Mouse (Mus musculus): ENCODE data around the gene Slc22a30.
"Not testable (repeated sequence)": the region's sequence is repeated elsewhere in the genome, so short reads cannot be mapped to it uniquely, and the experiment has no call there.

Slc22a30 gene

DNA sequence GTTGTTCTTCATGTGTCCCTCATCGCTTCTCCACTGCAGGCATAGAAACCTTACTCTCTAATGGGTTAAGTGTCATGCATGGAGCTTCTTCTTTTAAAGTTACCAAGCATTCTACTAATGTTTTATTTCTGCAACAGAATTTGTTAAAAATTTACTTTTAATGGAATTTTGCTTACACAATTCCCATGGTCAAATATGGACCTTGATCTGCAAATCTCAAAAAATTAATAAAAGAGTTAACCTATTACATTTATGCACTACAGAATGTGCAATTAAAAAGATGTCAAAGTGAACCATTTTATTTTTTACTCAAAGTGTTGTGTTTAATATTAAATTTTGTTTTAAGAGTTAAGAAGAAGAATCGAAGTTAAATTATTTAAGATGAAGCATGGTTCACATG lies at the start of gene Slc22a30:
Slc22a30 (minus strand) TSS at position 101 of the 400 bp plus-strand sequence.
- DNase-seq, result not testable (repeated sequence)

- DNase-seq, result no peak
Observed at GRCm38 (mm10) chr19:8448321-8448720, 43.4 kb upstream of the Slc22a30 start.

DNA sequence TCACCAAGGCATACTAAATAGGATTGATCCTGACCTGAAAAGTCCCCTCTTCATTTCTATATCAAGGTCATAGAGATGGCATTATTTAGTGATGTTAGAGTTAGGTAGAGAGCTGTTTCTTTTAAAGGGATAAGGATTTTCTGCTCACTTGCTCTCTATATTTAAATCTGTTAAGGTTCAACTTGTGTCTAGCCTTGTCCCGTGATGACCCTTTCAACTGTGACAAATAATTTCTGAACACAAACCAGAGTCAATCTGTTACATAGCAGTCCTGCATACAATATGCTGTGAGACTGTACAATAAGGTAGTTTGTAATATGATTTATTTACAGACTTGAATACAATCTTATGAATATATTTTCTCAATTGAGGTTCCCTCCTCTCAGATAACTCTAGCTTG lies 42.6 kb upstream of the Slc22a30 start:
- DNase-seq, result no peak

DNA sequence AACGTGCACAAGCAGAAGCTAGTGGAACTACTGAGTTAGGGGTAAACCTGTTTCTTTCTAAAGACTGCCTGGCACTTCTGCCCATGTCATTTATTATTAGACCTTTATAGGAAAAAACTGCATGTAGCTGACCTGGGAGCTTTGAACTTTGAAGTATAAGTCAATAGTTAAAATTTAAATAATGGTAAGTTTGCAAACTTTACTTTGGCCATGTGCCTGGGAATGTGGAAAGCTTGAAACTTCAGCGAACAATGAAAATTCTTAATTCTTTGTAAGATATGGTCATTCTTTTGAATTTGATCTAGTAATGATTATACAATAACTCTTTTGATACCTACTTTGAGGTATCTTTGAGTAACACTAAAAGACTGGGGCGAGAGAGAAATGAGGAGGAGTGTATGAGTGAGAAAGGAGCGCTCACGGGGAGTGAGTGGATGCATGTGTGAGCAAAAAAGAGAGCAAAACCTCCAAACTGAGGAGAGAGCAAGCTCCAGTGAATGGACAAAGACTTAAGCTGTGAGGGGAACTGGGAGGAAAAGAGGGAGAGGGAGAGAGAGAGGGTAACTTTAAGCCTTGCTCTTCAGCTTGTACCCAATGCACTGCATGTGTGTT lies 26.2 kb upstream of the Slc22a30 start:
- no peak for DNase-seq

DNA sequence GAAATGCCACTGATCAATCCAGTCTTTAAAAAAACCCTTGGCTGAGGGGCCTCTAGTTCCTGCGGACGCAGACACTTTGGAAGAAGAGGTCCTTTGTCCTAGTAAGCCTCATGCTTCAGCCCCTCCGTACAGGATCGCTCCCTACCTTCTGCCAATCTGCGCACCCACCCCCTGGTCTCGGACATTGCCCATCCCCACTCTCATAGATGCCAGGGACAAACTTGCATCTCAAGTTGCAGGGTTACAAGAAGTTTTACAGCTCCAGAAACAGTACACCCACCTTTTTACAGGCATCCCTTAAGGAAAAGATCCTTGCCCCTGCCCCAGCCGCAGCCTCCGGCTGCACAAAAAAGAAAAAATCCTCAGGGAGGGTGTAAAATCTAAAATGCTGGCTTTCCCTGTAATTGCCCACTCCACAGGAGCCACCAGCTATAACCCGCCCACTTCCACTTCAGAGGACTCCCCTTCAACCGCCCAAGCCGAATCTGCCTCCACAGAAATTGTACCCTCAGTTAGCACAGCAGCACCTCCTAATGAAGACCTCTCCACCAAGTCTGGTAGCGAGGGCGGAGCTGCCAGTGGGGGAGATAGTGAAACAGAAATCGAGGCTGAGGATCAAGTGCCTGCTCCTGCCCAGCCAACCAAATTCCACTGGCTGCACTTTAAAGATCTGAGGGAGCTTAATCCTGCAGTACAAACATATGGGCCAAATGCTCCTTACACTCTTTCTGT lies 2.5 kb upstream of the Slc22a30 start:
- DNase-seq, result not testable (repeated sequence)
